Mouse (Mus musculus) forebrain, embryonic 12.5 days (tissue): ENCODE data around the gene Desi1. TPM values are rescaled to one million over a fixed set of nuclear protein-coding genes. Genes with fewer than 3 reads are reported as not detected.
A peak's percentile ranks its signal among the peaks of the same experiment; 100 is the strongest.

Experiments
- ATAC-seq: fragments of 200-750 bp; cut with Nextera tagmentation; 2 replicates; pipeline ENCODE4 v1.8.0; 2017; ENCODE audit warnings: moderate TSS enrichment; ENCODE audit not compliant: low FRiP score
- H3K27ac ChIP-seq: fragments of 300-500 bp; sonication (generic); 2 replicates; pipeline ENCODE4 v1.5.1; 2016; ENCODE audit warnings: mild to moderate bottlenecking
- H3K27me3 ChIP-seq: fragments of 300-500 bp; sonication (generic); 2 replicates; pipeline ENCODE4 v1.6.1; 2016; ENCODE audit warnings: mild to moderate bottlenecking
- H3K36me3 ChIP-seq: fragments of 300-500 bp; sonication (generic); replicated peaks from 2 replicates; pipeline ENCODE4 v1.6.1; 2016; ENCODE audit warnings: mild to moderate bottlenecking
- H3K4me1 ChIP-seq: fragments of 300-500 bp; sonication (generic); 2 replicates; pipeline ENCODE4 v1.6.1; 2016
- H3K4me2 ChIP-seq: fragments of 300-500 bp; sonication (generic); 2 replicates; pipeline ENCODE4 v1.6.1; 2016; ENCODE audit warnings: mild to moderate bottlenecking, moderate library complexity
- H3K4me3 ChIP-seq: fragments of 300-500 bp; sonication (generic); replicated peaks from 2 replicates; pipeline ENCODE4 v1.5.1; 2016; ENCODE audit warnings: mild to moderate bottlenecking
- H3K9ac ChIP-seq: fragments of 300-500 bp; sonication (generic); 2 replicates; pipeline ENCODE4 v1.6.1; 2016; ENCODE audit warnings: mild to moderate bottlenecking
- H3K9me3 ChIP-seq: fragments of 300-500 bp; sonication (generic); 2 replicates; pipeline ENCODE4 v1.6.1; 2016
- WGBS: fragments of 180-500 bp; shearing (Covaris S2); methylation state at CpG from one replicate; pipeline ENCODE4 v1.1.7; 2016; 5-methylcytosine and 5-hydroxymethylcytosine counted together
- polyA plus RNA-seq: library from polyadenylated mRNA; unstranded; fragments of >200 nt; fragmentation: Nextera tagmentation; extraction: Ambion mirVana; gene quantifications from 2 replicates; pipeline ENCODE4 v1.2.1, GENCODE M21; 2016

Gene Desi1
- polyA plus RNA-seq = 39.2 and 40.7 TPM in 2 replicates

DNA sequence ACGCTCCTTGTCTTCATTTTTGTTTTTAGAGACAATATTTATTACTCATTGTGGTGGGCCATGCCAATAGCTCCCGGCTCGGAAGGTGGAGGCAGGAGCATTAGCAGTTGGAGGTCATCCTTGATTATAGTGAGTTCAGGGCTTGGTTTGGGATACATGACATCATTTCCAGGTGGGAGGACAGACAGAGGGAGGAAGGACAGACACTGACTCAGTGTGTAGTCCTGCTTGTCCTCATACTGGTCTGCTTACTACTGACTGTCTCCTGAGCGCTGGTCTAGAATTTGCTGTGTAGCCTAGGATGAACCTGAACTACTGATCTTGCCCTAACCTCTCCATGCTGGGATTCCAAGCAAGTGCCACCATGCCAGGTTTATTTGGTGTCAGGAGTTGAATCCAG lies at the start of gene Desi1:
TSS of gene Desi1 (minus strand) at position 101 of the 400 bp plus-strand sequence.
- Histone ChIP-seq H3K27me3 (no peaks in the 10 kb centered on the region), H3K4me3 (no peak within 1 kb of the TSS), H3K4me2 (no peak within 1 kb of the TSS), H3K27ac (no peak within 1 kb of the TSS), H3K9ac (no peak within 1 kb of the TSS), H3K36me3 (peaks cover 81% of the 10 kb centered on the region), H3K4me1 (no peaks in the 10 kb centered on the region), H3K9me3 (no peaks in the 10 kb centered on the region)
- ATAC-seq = no peak
- WGBS = 95% methylated on average over 4 of the region's 4 CpGs

DNA sequence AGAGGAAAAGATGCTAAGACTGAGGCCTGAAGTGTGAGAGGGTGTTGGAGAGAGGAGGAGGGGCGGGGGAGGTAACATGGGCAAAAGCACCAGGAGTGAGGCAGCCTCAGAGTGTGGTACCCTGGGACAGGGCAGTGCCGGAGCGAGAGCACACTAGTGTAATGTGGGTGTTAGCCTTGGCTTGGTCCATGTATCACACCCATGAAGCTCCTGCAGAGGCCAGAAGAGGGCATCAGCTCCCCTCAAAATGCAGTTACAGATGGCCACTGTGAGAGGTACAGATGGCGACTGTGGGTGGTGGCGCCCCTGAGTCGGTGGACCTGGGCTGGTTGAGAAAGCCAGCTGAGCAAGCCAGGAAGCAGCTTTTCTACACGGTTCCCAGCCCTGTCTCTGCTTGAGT lies 47.5 kb upstream of the Desi1 start:
- Histone ChIP-seq H3K4me2 (no peak overlapping the region), H3K27ac (no peak overlapping the region), H3K27me3 (no peaks in the 10 kb centered on the region), H3K36me3 (no peaks in the 10 kb centered on the region), H3K9ac (no peak overlapping the region), H3K9me3 (no peaks in the 10 kb centered on the region), H3K4me1 (no peaks in the 10 kb centered on the region), H3K4me3 (no peak overlapping the region)
- ATAC-seq = no peak
- 32% methylated on average over 7 of the region's 7 CpGs for WGBS

DNA sequence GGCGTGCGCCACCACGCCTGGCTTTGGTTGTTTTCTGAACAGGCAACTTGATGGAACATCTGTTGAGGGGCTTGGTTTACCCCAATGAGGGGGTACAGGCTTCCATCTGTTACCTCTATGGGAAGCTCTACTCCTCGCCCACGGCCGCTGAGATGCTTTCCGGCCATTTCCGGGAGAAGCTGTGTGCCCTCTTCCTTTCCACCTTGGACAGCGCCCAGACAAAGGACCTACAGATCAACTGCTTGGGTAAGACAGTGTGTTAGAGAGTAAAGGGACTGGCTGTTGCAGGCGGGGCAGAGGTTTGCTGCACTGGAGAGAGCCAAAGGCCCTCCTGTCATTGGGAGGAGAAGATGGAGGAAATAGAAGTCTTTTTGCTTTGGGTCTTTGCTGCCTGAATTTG lies 46.2 kb upstream of the Desi1 start:
- no peak for ATAC-seq
- no peak overlapping the region for H3K4me2 ChIP-seq
- no peaks in the 10 kb centered on the region for H3K9me3 ChIP-seq
- no peaks in the 10 kb centered on the region for H3K4me1 ChIP-seq
- H3K9ac ChIP-seq = no peak overlapping the region
- no peaks in the 10 kb centered on the region for H3K36me3 ChIP-seq
- H3K4me3 ChIP-seq = no peak overlapping the region
- H3K27me3 ChIP-seq = no peaks in the 10 kb centered on the region
- H3K27ac ChIP-seq = no peak overlapping the region
- WGBS = 63% methylated on average over 10 of the region's 10 CpGs

DNA sequence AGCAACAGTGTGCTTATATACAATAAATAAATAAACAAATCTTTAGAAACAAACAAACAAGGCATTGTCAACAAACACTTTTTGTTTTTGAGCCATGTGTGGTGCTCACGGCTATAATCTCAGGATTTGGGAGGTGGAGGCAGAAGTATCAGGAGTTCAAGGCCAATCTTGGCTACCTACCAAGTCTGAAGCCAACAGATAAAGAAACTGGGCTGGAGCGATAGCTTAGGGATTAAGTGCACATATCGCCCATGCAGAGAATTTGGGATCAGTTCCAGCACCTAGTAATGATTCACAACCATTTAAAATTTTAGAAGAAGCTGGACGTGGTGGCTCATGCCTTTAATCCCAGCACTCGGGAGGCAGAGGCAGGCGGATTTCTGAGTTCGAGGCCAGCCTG lies 39.8 kb upstream of the Desi1 start:
- no peak overlapping the region for H3K4me2 ChIP-seq
- H3K36me3 ChIP-seq = no peaks in the 10 kb centered on the region
- H3K9ac ChIP-seq = no peak overlapping the region
- H3K9me3 ChIP-seq = peaks cover 6% of the 10 kb centered on the region; the same call in 1 of the 2 replicates
- H3K4me3 ChIP-seq = no peak overlapping the region
- 95% methylated on average over 7 of the region's 7 CpGs for WGBS
- no peak for ATAC-seq
- H3K27ac ChIP-seq = no peak overlapping the region
- H3K4me1 ChIP-seq = no peaks in the 10 kb centered on the region
- H3K27me3 ChIP-seq = peaks cover 43% of the 10 kb centered on the region

DNA sequence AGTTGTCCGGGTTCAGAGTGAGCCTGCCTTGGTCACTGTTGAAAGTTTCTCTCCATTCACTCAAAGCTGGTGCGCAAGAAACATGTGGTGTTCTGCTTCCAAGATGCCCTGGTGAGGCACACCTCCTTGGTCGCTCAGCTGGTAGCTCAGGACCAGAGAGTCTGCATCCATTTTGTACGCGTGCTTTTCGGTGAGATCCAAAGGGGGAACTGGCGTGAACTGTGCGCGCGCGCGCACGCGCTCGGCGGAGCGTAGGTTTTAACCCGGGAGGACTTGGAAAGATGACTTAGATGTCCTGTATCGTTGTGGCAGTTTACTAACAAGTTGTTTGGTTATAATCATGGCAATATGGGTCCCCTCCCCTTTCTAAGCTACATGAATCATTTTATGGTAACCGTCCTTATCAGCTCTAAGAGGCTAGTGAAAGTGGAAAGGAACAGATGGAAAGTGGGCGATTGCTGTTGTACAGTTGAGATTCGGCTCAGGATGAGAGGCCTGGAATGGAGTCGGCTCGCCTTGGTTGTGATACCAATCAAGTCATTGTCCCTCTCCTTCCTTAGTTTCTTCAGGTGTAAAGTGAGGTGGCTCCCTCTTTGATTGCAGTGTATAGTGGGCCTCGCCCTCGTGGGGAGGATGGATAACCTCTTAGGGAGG lies 38.3 kb upstream of the Desi1 start:
- peaks cover 51% of the 10 kb centered on the region for H3K27me3 ChIP-seq
- no peak overlapping the region for H3K4me2 ChIP-seq

DNA sequence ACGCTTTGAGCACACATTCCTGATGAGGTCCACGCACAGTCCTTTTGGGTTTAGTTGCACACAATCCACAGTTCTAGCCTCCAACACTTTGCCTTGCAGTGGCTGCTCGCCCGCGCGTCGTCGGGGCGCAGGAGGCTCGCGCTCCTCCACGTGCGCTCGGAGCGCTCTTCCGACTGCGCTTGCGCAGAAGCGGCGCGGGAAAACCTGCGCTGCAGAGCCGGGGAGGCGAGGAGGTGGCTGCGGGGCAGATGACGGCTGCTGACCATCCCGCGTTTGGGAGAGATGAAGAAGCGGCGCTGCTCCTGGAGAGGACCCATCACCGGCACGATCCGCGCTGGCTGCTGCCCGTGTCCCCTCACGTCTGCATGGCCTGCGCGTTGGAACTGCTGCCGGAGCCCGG lies 36.2 kb upstream of the Desi1 start, which contains the start of gene Mei1:
TSS of gene Mei1 (plus strand) at position 99 of the 400 bp plus-strand sequence.
- Histone ChIP-seq H3K27me3 (peaks cover 56% of the 10 kb centered on the region), H3K9ac (no peak within 1 kb of the TSS), H3K36me3 (no peaks in the 10 kb centered on the region), H3K4me1 (no peaks in the 10 kb centered on the region), H3K4me3 (peak within 1 kb of the TSS; percentile 8; the same call in 1 of the 2 replicates), H3K9me3 (peaks cover 6% of the 10 kb centered on the region; the same call in 1 of the 2 replicates), H3K27ac (no peak within 1 kb of the TSS), H3K4me2 (peak within 1 kb of the TSS; percentile 21)
- WGBS = 22% methylated on average over 40 of the region's 40 CpGs
- no peak for ATAC-seq

More for the DNA sequence above, 38.3 kb upstream of the Desi1 start:
- ATAC-seq = no peak
- Histone ChIP-seq H3K4me1 (no peaks in the 10 kb centered on the region), H3K4me3 (no peak overlapping the region), H3K9ac (no peak overlapping the region), H3K27ac (no peak overlapping the region), H3K36me3 (no peaks in the 10 kb centered on the region), H3K9me3 (peaks cover 6% of the 10 kb centered on the region; the same call in 1 of the 2 replicates)
- WGBS = 93% methylated on average over 26 of the region's 26 CpGs

DNA sequence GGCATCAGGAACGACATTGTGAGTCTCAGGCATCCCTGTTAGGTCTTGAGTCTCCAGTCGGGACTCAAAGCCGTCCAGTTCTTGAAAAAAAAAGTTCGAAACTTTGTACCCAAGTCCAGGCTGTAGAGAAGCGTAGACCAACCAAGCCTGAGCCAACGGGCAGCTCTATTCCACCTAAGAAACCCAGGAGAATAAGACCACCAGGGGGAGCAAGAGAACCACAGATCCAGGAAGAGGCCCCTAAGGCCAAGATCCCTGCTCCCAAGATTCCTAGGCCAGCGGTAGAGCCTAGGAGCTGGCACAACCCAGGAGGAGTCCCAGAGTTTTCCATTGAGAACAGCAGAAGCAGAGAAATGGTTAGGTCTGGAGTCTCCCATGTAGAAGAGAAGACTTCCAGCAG lies 31.8 kb upstream of the Desi1 start:
- peak; percentile 41; the same call in 1 of the 2 replicates for ATAC-seq
- H3K4me2 ChIP-seq = no peak overlapping the region

DNA sequence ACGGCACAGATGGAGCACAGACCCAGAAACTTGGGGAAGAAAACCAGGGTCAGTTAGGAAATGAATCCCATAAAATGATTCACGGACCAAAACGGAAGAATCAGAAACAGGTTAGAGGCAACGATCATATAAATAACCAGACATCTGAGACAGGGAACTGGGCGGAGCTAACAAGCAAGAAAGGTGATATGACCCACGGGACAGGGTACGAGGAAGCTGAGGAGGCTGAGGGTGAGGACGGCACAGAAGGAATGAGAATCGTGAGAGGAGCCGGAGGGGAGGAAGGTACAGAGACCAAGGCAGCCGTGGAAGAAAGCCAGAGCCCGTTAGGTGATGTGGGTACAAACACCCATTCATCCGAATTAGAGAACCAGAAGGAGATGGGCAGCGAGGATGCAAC lies 30.2 kb upstream of the Desi1 start:
- 78% methylated on average over 14 of the region's 14 CpGs for WGBS
- Histone ChIP-seq H3K36me3 (no peaks in the 10 kb centered on the region), H3K9me3 (no peaks in the 10 kb centered on the region), H3K9ac (no peak overlapping the region), H3K4me2 (no peak overlapping the region), H3K4me3 (no peak overlapping the region), H3K27ac (no peak overlapping the region), H3K4me1 (no peaks in the 10 kb centered on the region), H3K27me3 (peaks cover 36% of the 10 kb centered on the region)
- ATAC-seq = no peak

More for the DNA sequence above, 31.8 kb upstream of the Desi1 start:
- Histone ChIP-seq H3K36me3 (no peaks in the 10 kb centered on the region), H3K27me3 (peaks cover 52% of the 10 kb centered on the region), H3K4me3 (no peak overlapping the region), H3K27ac (no peak overlapping the region), H3K9me3 (peaks cover 3% of the 10 kb centered on the region; the same call in 1 of the 2 replicates), H3K9ac (0 out of 2 replicates have a peak overlapping the region, but pooled peaks have one; percentile 7), H3K4me1 (no peaks in the 10 kb centered on the region)
- 15% methylated on average over 7 of the region's 7 CpGs for WGBS

DNA sequence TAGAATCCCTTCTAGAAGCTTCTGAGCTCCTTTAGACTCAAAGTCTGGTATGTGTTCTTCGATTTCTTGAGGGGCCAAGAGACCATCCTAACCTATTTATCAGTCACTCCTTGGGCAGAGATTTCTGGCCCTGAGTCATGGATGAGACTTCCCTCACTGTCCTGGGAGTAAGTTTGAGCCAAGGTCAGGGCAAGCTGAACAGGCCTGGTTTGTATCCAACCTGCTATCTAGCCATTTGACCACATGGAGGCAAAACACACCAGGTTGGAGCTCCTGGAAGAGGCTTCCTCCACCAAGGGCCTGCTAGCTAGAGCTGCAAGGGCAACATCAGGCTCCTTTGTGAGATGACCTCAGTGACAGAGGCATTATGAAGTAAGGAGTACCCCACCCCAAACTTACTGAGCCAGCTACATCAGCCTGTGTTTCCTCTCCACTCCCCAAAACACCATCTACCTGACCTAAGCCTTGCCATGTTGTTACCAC lies 25.1 kb upstream of the Desi1 start, which contains the start of gene 4930407I10Rik:
TSS of gene 4930407I10Rik (plus strand) at position 433 of the 483 bp plus-strand sequence.
- peaks cover 15% of the 10 kb centered on the region for H3K27me3 ChIP-seq
- no peak within 1 kb of the TSS for H3K27ac ChIP-seq
- no peaks in the 10 kb centered on the region for H3K36me3 ChIP-seq
- H3K4me1 ChIP-seq = no peaks in the 10 kb centered on the region
- no peak within 1 kb of the TSS for H3K4me3 ChIP-seq
- no peaks in the 10 kb centered on the region for H3K9me3 ChIP-seq
- 74% methylated on average over 1 of the region's 1 CpGs for WGBS
- no peak within 1 kb of the TSS for H3K4me2 ChIP-seq
- H3K9ac ChIP-seq = no peak within 1 kb of the TSS
- ATAC-seq = no peak

DNA sequence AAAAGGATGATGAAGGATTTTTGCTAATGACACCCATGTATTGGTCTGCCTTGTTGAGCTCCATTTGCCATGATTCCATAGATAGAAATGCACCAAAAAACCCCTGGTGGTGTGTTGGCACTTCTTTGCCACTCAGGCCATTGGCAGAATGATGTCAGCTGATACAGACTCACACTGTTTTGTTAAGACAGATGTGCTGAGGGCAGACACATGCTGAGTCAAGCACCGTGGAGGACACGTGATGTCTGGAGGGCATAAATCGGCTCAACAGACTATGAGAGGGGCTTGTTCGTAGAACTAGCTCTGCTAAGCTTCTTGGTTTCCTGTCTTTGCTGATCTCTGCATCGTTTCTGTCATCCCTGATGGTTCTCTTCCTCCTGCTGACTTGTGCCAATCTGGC lies 18.9 kb upstream of the Desi1 start:
- no peak overlapping the region for H3K9ac ChIP-seq
- no peak overlapping the region for H3K4me3 ChIP-seq
- H3K9me3 ChIP-seq = no peaks in the 10 kb centered on the region
- peaks cover 3% of the 10 kb centered on the region; the same call in 1 of the 2 replicates for H3K4me1 ChIP-seq
- H3K4me2 ChIP-seq = no peak overlapping the region
- 71% methylated on average over 5 of the region's 5 CpGs for WGBS
- H3K27ac ChIP-seq = no peak overlapping the region
- no peaks in the 10 kb centered on the region for H3K36me3 ChIP-seq
- peaks cover 5% of the 10 kb centered on the region; the same call in 1 of the 2 replicates for H3K27me3 ChIP-seq
- ATAC-seq = no peak

DNA sequence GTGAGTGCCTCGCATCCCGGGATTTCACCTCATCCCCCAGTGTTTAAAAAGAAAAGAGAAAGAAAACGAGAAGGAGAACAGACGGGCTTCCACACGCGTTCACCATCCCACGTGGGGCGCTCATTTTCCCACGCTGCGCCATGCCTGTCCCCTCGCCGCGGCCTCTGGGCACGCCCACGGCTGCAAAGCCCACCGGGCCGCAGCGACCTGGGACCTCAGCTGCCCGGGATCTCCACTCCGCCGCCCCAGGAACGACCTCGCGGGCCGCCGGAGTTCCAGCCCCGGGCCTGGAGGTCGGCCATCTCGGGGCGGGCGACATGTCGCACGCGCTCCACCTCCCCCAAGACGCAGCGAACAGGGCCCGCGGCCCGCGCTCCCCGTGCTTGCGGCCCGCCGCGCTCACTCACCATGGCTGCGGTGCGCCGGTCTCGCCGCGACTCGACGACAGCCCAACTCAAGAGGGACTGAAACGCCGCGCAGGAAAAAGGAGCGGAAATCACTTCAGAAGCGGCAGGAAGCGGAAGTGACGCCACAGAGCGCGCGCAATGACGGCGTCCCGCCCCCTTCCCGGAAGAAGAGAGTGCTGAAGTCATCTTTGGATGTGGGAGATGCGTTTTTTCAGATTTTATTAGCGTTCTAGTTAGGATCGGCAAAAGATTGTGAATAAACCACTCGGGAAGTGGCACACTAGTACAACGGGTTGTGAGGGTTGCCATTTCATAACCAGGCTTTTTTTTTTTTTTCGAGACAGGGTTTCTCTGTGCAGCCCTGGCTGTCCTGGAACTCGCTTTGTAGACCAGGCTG lies 13.6 kb upstream of the Desi1 start, which contains the start of gene Snu13:
TSS of gene Snu13 (minus strand) at position 519 of the 804 bp plus-strand sequence.
- peaks cover 14% of the 10 kb centered on the region for H3K36me3 ChIP-seq
- peaks cover 24% of the 10 kb centered on the region for H3K4me1 ChIP-seq
- peak within 1 kb of the TSS; percentile 79 for H3K4me2 ChIP-seq
- peak within 1 kb of the TSS; percentile 89 for H3K27ac ChIP-seq
- peaks cover 5% of the 10 kb centered on the region; the same call in 1 of the 2 replicates for H3K27me3 ChIP-seq
- H3K9ac ChIP-seq = peak within 1 kb of the TSS; percentile 96
- under 1% methylated on average over 74 of the region's 74 CpGs for WGBS
- H3K9me3 ChIP-seq = no peaks in the 10 kb centered on the region
- peak within 1 kb of the TSS; percentile 100 for H3K4me3 ChIP-seq
- peak; percentile 88 for ATAC-seq
